Mouse (Mus musculus): ENCODE measurements at regions not wholly inside any gene's neighbourhood (a gene's known extent, or its start where the extent isn't known, plus 50 kb on each side); places are given as distances from the start of the nearest gene placed in this dataset.

GRCm38 (mm10) chr9:71418531-71418930 lies 67.2 kb downstream of the Polr2m start:
- TF ChIP-seq POLR2A (IDR thresholded peaks at IDR 0.05; ENCODE audit: extremely low read depth, insufficient read depth, low read length) (no peak), CTCF (IDR thresholded peaks at IDR 0.05; ENCODE audit: extremely low read depth, insufficient read depth, low read length) (no peak)

Measured in cortical plate, adult 2 months (tissue).